Mouse (Mus musculus) macrophage (primary cell): Measurements from ENCODE around the gene Zfp941. TPM values are rescaled to one million over a fixed set of nuclear protein-coding genes. Genes with fewer than 3 reads are reported as not detected.

Experiments
- H3K27ac ChIP-seq: fragments of 350-480 bp; formaldehyde crosslinking; 2 replicates; pipeline ENCODE4 v1.9.0; 2021
- H3K36me3 ChIP-seq: fragments of 350-480 bp; formaldehyde crosslinking; 2 replicates; pipeline ENCODE4 v1.9.0; 2021; ENCODE audit errors: inconsistent target
- H3K4me3 ChIP-seq: fragments of 350-480 bp; formaldehyde crosslinking; 2 replicates; pipeline ENCODE4 v1.9.0; 2021; ENCODE audit errors: inconsistent target
- H3K79me2 ChIP-seq: fragments of 350-480 bp; formaldehyde crosslinking; 2 replicates; pipeline ENCODE4 v1.9.0; 2021; ENCODE audit errors: inconsistent target
- WGBS: methylation state at CpG from one replicate; pipeline ENCODE4 v1.1.7; 2026; ENCODE audit warnings: inconsistent platforms; ENCODE audit not compliant: missing documents; 5-methylcytosine and 5-hydroxymethylcytosine counted together
- polyA plus RNA-seq: library from polyadenylated mRNA; stranded (reverse); fragments of 250-400 nt; gene quantifications from 3 replicates; pipeline ENCODE4 v1.2.4, GENCODE M21; 2018; ENCODE audit warnings: inconsistent platforms

The Zfp941 gene
- polyA plus RNA-seq, 1 experiment from 2014 or later = 0.17 TPM

GRCm38 (mm10) chr7:140828171-140828881, 6.3 kb upstream of the Zfp941 start:
- no peak overlapping the region for H3K27ac ChIP-seq
- 6% methylated on average over 8 of the region's 8 CpGs for WGBS

GRCm38 (mm10) chr7:140822731-140823130, 753 bp upstream of the Zfp941 start:
- Histone ChIP-seq H3K79me2 (no peaks in the 10 kb centered on the region), H3K27ac (no peak overlapping the region), H3K4me3 (no peak overlapping the region), H3K36me3 (no peaks in the 10 kb centered on the region)
- WGBS = 88% methylated on average over 4 of the region's 4 CpGs

More at GRCm38 (mm10) chr7:140828171-140828881, 6.3 kb upstream of the Zfp941 start:
- no peaks in the 10 kb centered on the region for H3K36me3 ChIP-seq
- no peak overlapping the region for H3K4me3 ChIP-seq
- no peaks in the 10 kb centered on the region for H3K79me2 ChIP-seq

GRCm38 (mm10) chr7:140821305-140821652, 699 bp downstream of the Zfp941 start:
- WGBS = 88% methylated on average over 5 of the region's 5 CpGs
- Histone ChIP-seq H3K36me3 (no peaks in the 10 kb centered on the region), H3K79me2 (no peaks in the 10 kb centered on the region), H3K4me3 (peak overlapping the region; percentile 44), H3K27ac (no peak overlapping the region)

GRCm38 (mm10) chr7:140820173-140820572, 1.8 kb downstream of the Zfp941 start:
- Histone ChIP-seq H3K36me3 (no peaks in the 10 kb centered on the region), H3K79me2 (no peaks in the 10 kb centered on the region), H3K4me3 (no peak overlapping the region), H3K27ac (no peak overlapping the region)
- WGBS = 83% methylated on average over 4 of the region's 4 CpGs

GRCm38 (mm10) chr7:140812850-140813249, 9.1 kb downstream of the Zfp941 start:
- Histone ChIP-seq H3K36me3 (no peaks in the 10 kb centered on the region), H3K4me3 (no peak overlapping the region), H3K27ac (no peak overlapping the region), H3K79me2 (no peaks in the 10 kb centered on the region)
- 90% methylated on average over 12 of the region's 12 CpGs for WGBS

GRCm38 (mm10) chr7:140811714-140812113, 10.3 kb downstream of the Zfp941 start:
- 90% methylated on average over 13 of the region's 13 CpGs for WGBS
- no peaks in the 10 kb centered on the region for H3K36me3 ChIP-seq
- H3K4me3 ChIP-seq = no peak overlapping the region
- no peak overlapping the region for H3K27ac ChIP-seq
- no peaks in the 10 kb centered on the region for H3K79me2 ChIP-seq

- Histone ChIP-seq H3K36me3 (no peaks in the 10 kb centered on the region), H3K79me2 (no peaks in the 10 kb centered on the region), H3K4me3 (no peak overlapping the region), H3K27ac (no peak overlapping the region)
- WGBS = 98% methylated on average over 6 of the region's 6 CpGs
These were observed 11.5 kb downstream of the Zfp941 start for GRCm38 (mm10) chr7:140810496-140810895.

- no peak overlapping the region for H3K27ac ChIP-seq
- no peak overlapping the region for H3K4me3 ChIP-seq
- WGBS = 7% methylated on average over 1 of the region's 1 CpGs
- no peaks in the 10 kb centered on the region for H3K79me2 ChIP-seq
- no peaks in the 10 kb centered on the region for H3K36me3 ChIP-seq
These were observed 16.3 kb downstream of the Zfp941 start for GRCm38 (mm10) chr7:140805704-140806103.

GRCm38 (mm10) chr7:140802629-140803028, 19.3 kb downstream of the Zfp941 start:
- no peaks in the 10 kb centered on the region for H3K36me3 ChIP-seq
- no peaks in the 10 kb centered on the region for H3K79me2 ChIP-seq
- no peak overlapping the region for H3K27ac ChIP-seq
- whole genome bisulfite sequencing = 85% methylated on average over 6 of the region's 6 CpGs
- no peak overlapping the region for H3K4me3 ChIP-seq

- H3K36me3 ChIP-seq = no peaks in the 10 kb centered on the region
- WGBS = 92% methylated on average over 2 of the region's 2 CpGs
- no peak overlapping the region for H3K27ac ChIP-seq
- H3K4me3 ChIP-seq = no peak overlapping the region
- no peaks in the 10 kb centered on the region for H3K79me2 ChIP-seq
These were observed 23.8 kb downstream of the Zfp941 start for GRCm38 (mm10) chr7:140798212-140798611.

- 100% methylated on average over 3 of the region's 3 CpGs for WGBS
- no peak overlapping the region for H3K27ac ChIP-seq
These were observed 24.4 kb downstream of the Zfp941 start for GRCm38 (mm10) chr7:140797619-140798018.

GRCm38 (mm10) chr7:140793541-140793940, 28.4 kb downstream of the Zfp941 start:
- no peaks in the 10 kb centered on the region for H3K36me3 ChIP-seq
- H3K4me3 ChIP-seq = no peak overlapping the region
- WGBS = 70% methylated on average over 4 of the region's 4 CpGs
- no peaks in the 10 kb centered on the region for H3K79me2 ChIP-seq
- no peak overlapping the region for H3K27ac ChIP-seq

More at GRCm38 (mm10) chr7:140797619-140798018, 24.4 kb downstream of the Zfp941 start:
- H3K79me2 ChIP-seq = no peaks in the 10 kb centered on the region
- no peaks in the 10 kb centered on the region for H3K36me3 ChIP-seq
- H3K4me3 ChIP-seq = no peak overlapping the region

- no peak overlapping the region for H3K4me3 ChIP-seq
- no peak overlapping the region for H3K27ac ChIP-seq
- H3K79me2 ChIP-seq = no peaks in the 10 kb centered on the region
- 91% methylated on average over 6 of the region's 7 CpGs for WGBS
- H3K36me3 ChIP-seq = no peaks in the 10 kb centered on the region
These were observed 33.9 kb downstream of the Zfp941 start for GRCm38 (mm10) chr7:140788053-140788435.

- Histone ChIP-seq H3K36me3 (no peaks in the 10 kb centered on the region), H3K27ac (no peak within 1 kb of the TSS)
These were observed 34.4 kb downstream of the Zfp941 start, which contains the start of gene Syce1 for GRCm38 (mm10) chr7:140787406-140788052. TSS of gene Syce1 (minus strand) at chr7:140787852.

GRCm38 (mm10) chr7:140780548-140780947, 41.4 kb downstream of the Zfp941 start:
- Histone ChIP-seq H3K36me3 (no peaks in the 10 kb centered on the region), H3K27ac (no peak overlapping the region), H3K79me2 (no peaks in the 10 kb centered on the region), H3K4me3 (no peak overlapping the region)
- WGBS = 89% methylated on average over 4 of the region's 4 CpGs

More at GRCm38 (mm10) chr7:140787406-140788052, 34.4 kb downstream of the Zfp941 start, which contains the start of gene Syce1:
- H3K4me3 ChIP-seq = no peak within 1 kb of the TSS
- WGBS = 88% methylated on average over 33 of the region's 33 CpGs
- no peaks in the 10 kb centered on the region for H3K79me2 ChIP-seq
